Mouse (Mus musculus) small intestine, adult 2 months (tissue): ENCODE measurements around the gene Frk.

Experiments used
- CTCF ChIP-seq: fragments of 200-500 bp; IDR thresholded peaks from 2 replicates; pipeline ENCODE4 v1.5.1; 2012; ENCODE audit warnings: low read depth, mild to moderate bottlenecking, control low read depth, inconsistent platforms, low read length, moderate library complexity, mixed read lengths; ENCODE audit not compliant: insufficient replicate concordance, insufficient read length; ENCODE audit errors: extremely low read depth
- POLR2A ChIP-seq: fragments of 200-500 bp; IDR thresholded peaks from 2 replicates; pipeline ENCODE4 v1.6.1; 2012; ENCODE audit warnings: low read depth, mild to moderate bottlenecking, control low read depth, inconsistent platforms, low read length, moderate library complexity

DNA sequence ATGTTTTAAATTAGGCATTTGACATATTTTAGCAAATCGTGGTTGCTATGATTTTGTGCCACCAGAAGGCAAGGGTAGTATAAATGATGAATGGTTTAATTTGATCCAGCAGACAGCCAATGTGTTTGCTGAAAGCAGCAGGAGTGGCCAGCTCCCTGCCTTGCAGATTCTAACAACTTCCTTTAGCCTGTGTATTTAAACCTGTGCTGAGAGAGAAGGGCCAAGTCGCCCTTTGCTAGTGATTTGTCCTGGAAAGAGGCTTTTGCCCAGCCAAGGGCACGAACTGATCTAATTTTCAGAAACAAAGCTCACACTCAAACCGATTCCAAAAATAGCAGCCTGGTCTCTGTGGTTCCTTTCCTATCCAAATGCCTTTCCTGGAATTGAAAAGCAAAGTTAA is 29.4 kb downstream of the Frk start:
- no peak for TF ChIP-seq CTCF
- no peak for TF ChIP-seq POLR2A
